In the genomic region with DNA sequence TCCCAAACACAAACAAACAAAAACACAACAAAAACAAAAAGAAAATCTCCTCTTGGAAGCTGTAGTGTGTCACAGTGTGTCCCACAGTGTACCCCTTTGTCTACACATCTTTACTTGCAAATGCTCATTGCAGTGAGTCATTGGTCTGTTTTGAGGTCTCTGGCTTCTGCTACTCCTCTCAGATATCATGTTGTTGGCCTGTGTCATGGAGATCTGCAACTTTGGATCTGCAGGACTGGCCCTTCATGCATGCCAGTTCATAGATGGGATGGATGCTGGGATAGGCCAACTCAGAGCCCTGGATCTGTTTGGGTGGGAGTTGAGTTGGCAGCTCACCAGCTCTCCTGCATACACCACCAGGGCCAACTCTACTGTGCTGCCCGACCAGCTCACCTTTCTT, we compare ENCODE assay signal across 21 mouse cellular contexts. TPM values are rescaled to one million over a fixed set of nuclear protein-coding genes. Genes with fewer than 3 reads are reported as not detected.
DNase-seq lines count a peak whose midpoint lies in the region; ATAC-seq and TF ChIP-seq lines count a peak whose summit lies in the region.
"Had no signal": no experiment of that assay in that cellular context is flagged by ENCODE, and none has a peak within 500 bp of the region (broad histone marks: within the 10 kb centered on the region; RNA-seq: fewer than 3 reads in every experiment).

No protein-coding gene starts in this region.

- H3K9ac ChIP-seq in heart, adult 2 months (ENCODE audit: low read depth, low read length): no peak overlapping the region
- H3K9ac ChIP-seq in heart, embryonic 13.5 days: no peak overlapping the region
- H3K9ac ChIP-seq: forebrain, embryonic 13.5 days; forebrain, postnatal 0 days; hindbrain, embryonic 13.5 days had no signal

- H3K4me2 ChIP-seq in heart, embryonic 13.5 days: no peak overlapping the region
- H3K4me2 ChIP-seq: forebrain, embryonic 13.5 days; hindbrain, embryonic 13.5 days had no signal

- no peaks in the 10 kb centered on the region for H3K27me3 ChIP-seq in heart, adult 2 months (ENCODE audit: control insufficient read depth, insufficient read depth, low read length)
- H3K27me3 ChIP-seq in heart, embryonic 13.5 days (replicated peaks): no peaks in the 10 kb centered on the region
- H3K27me3 ChIP-seq: forebrain, embryonic 13.5 days; hindbrain, embryonic 13.5 days had no signal

- no peak for TF ChIP-seq CTCF in heart, adult 2 months (IDR thresholded peaks at IDR 0.05)

- intact Hi-C loops in heart, adult 2 months (cut with DNase I): no loop called here
- intact Hi-C loops in heart, postnatal 25 days (cut with DNase I): no loop called here

- peaks cover 3% of the 10 kb centered on the region for H3K36me3 ChIP-seq in heart, adult 2 months (ENCODE audit: control insufficient read depth, insufficient read depth, low read length)
- H3K36me3 ChIP-seq in heart, embryonic 13.5 days: no peaks in the 10 kb centered on the region
- H3K36me3 ChIP-seq: embryonic facial prominence, embryonic 10.5 days; G1E; hindbrain, embryonic 13.5 days had no signal

- H3K79me2 ChIP-seq in heart, adult 2 months (replicated peaks; ENCODE audit: control insufficient read depth, insufficient read depth, low read length): no peaks in the 10 kb centered on the region

- no peak for ATAC-seq in heart, embryonic 13.5 days (ENCODE audit: extremely low read depth, insufficient number of reproducible peaks, low FRiP score, low TSS enrichment)
- ATAC-seq: CD4-positive, CD25-positive, alpha-beta regulatory T cell, adult 4 months; forebrain, embryonic 13.5 days; forebrain, postnatal 0 days; hindbrain, postnatal 0 days had no signal

- no peaks in the 10 kb centered on the region for H3K9me3 ChIP-seq in heart, embryonic 13.5 days
- H3K9me3 ChIP-seq: embryonic facial prominence, embryonic 10.5 days; forebrain, embryonic 13.5 days; G1E; hindbrain, embryonic 13.5 days had no signal

- DNase-seq in heart, adult 2 months: no peak
- no peak for DNase-seq in heart, postnatal 25 days (ENCODE audit: low spot score)
- no peak for DNase-seq in heart, adult 9 months (ENCODE audit: low spot score in 2 of 2)
- DNase-seq in 3T3-L1 (ENCODE audit: low read depth, low spot score) (peak; percentile 45), NIH3T3 (ENCODE audit: low read depth) (peak; percentile 23)
- DNase-seq in spleen, postnatal 10 days (ENCODE audit: low spot score in 2 of 2): no peak
- DNase-seq: adrenal gland, postnatal 14 days; B cell, adult 2 months; cerebellum, adult 18-20 months; cerebellum, adult 9-11 months; cerebellum, postnatal 36 days; forebrain, postnatal 0 days; kidney, adult 11 months; kidney, postnatal 10 days had no signal

- TF ChIP-seq POLR2A in heart, adult 2 months (IDR thresholded peaks at IDR 0.05; ENCODE audit: insufficient read depth, low read depth, low read length): no peak

- H3K4me1 ChIP-seq in heart, adult 2 months (ENCODE audit: control insufficient read depth, insufficient read depth, low read length): peaks cover 19% of the 10 kb centered on the region
- peaks cover 58% of the 10 kb centered on the region for H3K4me1 ChIP-seq in heart, embryonic 13.5 days

- H3K27ac ChIP-seq in heart, adult 2 months: peak overlapping the region; percentile 59
- peak overlapping the region; percentile 29; the same call in 1 of the 2 replicates for H3K27ac ChIP-seq in heart, embryonic 13.5 days (replicated peaks)
- H3K27ac ChIP-seq: embryonic facial prominence, embryonic 10.5 days; forebrain, embryonic 13.5 days; hindbrain, embryonic 13.5 days; hindbrain, postnatal 0 days had no signal

- no peak for TF ChIP-seq EP300 in heart, adult 2 months (IDR thresholded peaks at IDR 0.05; ENCODE audit: insufficient read depth, low read depth, low read length)

- WGBS in heart, adult 2 months: 43% methylated on average over 1 of the region's 1 CpGs
- 67% methylated on average over 1 of the region's 1 CpGs for WGBS in heart, embryonic 13.5 days

- H3K4me3 ChIP-seq in heart, adult 2 months: no peak overlapping the region
- no peak overlapping the region for H3K4me3 ChIP-seq in heart, embryonic 13.5 days
- H3K4me3 ChIP-seq: embryonic facial prominence, embryonic 10.5 days; forebrain, embryonic 13.5 days; hindbrain, embryonic 13.5 days had no signal

RNA-seq across cellular contexts. Expression of gene Ppp1cb, which starts 49.9 kb away (rescaled TPM):
- 100 to 1,000 TPM; 423 to 471 TPM for total RNA-seq in heart, adult 2 months (2021)
- 82.1 and 188 TPM in 2 replicates for polyA plus RNA-seq in heart, adult 2 months (2012; rRNA removed)
- total RNA-seq in heart, postnatal 25 days (2021): 100 to 1,000 TPM; 437 to 474 TPM
- polyA plus RNA-seq in heart, embryonic 13.5 days (2015; fragmentation: Nextera tagmentation; extraction: Ambion mirVana): 217 and 231 TPM in 2 replicates

Comparison
In these comparisons a context has a peak if more than half of its experiments do, and no peak if none do; other contexts are left out.
1. DNase-seq: peak in 3T3-L1 (single experiment) and NIH3T3 (single experiment); none in heart, adult 2 months (0 of 2), heart, postnatal 25 days (single experiment), heart, adult 9 months (0 of 2) and spleen, postnatal 10 days (0 of 2).